Mouse (Mus musculus): ENCODE data around the gene Akap13. TPM values are rescaled to one million over a fixed set of nuclear protein-coding genes. Genes with fewer than 3 reads are reported as not detected.
A peak's percentile ranks its signal among the peaks of the same experiment; 100 is the strongest.

Akap13 gene
- polyA plus RNA-seq, 1 experiment from 2014 or later, result 52.9 TPM

GRCm38 (mm10) chr7:75549856-75550255, 94.5 kb downstream of the Akap13 start:
- TF ChIP-seq EP300 (IDR thresholded peaks at IDR 0.05) (no peak), CTCF (IDR thresholded peaks at IDR 0.05) (no peak)
- no peaks in the 10 kb centered on the region for H3K27me3 ChIP-seq (replicated peaks; ENCODE audit: insufficient read depth, low read length)

GRCm38 (mm10) chr7:75550791-75551336, 95.5 kb downstream of the Akap13 start:
- no peaks in the 10 kb centered on the region for H3K27me3 ChIP-seq (replicated peaks; ENCODE audit: insufficient read depth, low read length)
- H3K4me3 ChIP-seq (ENCODE audit: low read depth, low read length), result no peak overlapping the region
- peak overlapping the region; percentile 45 for H3K27ac ChIP-seq (ENCODE audit: low read length)
- H3K4me1 ChIP-seq (ENCODE audit: insufficient read depth, low read depth, low read length), result peaks cover 25% of the 10 kb centered on the region
- TF ChIP-seq CTCF (IDR thresholded peaks at IDR 0.05), result no peak
- no peak for TF ChIP-seq EP300 (IDR thresholded peaks at IDR 0.05)
- no peaks in the 10 kb centered on the region for H3K36me3 ChIP-seq (ENCODE audit: insufficient read depth, low read length)
- no peak overlapping the region for H3K4me2 ChIP-seq (replicated peaks; ENCODE audit: low read depth, low read length)
- 81% methylated on average over 6 of the region's 6 CpGs for WGBS
- no peak for DNase-seq (ENCODE audit: low spot score)
- no peaks in the 10 kb centered on the region for H3K9me3 ChIP-seq (ENCODE audit: low read length)
- no peak overlapping the region for H3K9ac ChIP-seq (replicated peaks; ENCODE audit: low read depth)
- ATAC-seq, result no peak

More at GRCm38 (mm10) chr7:75549856-75550255, 94.5 kb downstream of the Akap13 start:
- no peak for ATAC-seq
- H3K4me2 ChIP-seq (replicated peaks; ENCODE audit: low read depth, low read length), result no peak overlapping the region
- peak; percentile 45 for DNase-seq (ENCODE audit: low spot score)
- H3K9me3 ChIP-seq (ENCODE audit: low read length), result no peaks in the 10 kb centered on the region
- WGBS, result 70% methylated on average over 3 of the region's 3 CpGs
- H3K9ac ChIP-seq (replicated peaks; ENCODE audit: low read depth), result no peak overlapping the region
- no peak overlapping the region for H3K27ac ChIP-seq (ENCODE audit: low read length)
- H3K4me1 ChIP-seq (ENCODE audit: insufficient read depth, low read depth, low read length), result peaks cover 15% of the 10 kb centered on the region
- H3K36me3 ChIP-seq (ENCODE audit: insufficient read depth, low read length), result no peaks in the 10 kb centered on the region
- no peak overlapping the region for H3K4me3 ChIP-seq (ENCODE audit: low read depth, low read length)

GRCm38 (mm10) chr7:75553002-75553666, 97.8 kb downstream of the Akap13 start:
- Histone ChIP-seq H3K9ac (replicated peaks; ENCODE audit: low read depth) (no peak overlapping the region), H3K9me3 (ENCODE audit: low read length) (no peaks in the 10 kb centered on the region), H3K36me3 (ENCODE audit: insufficient read depth, low read length) (no peaks in the 10 kb centered on the region), H3K27me3 (replicated peaks; ENCODE audit: insufficient read depth, low read length) (no peaks in the 10 kb centered on the region), H3K4me3 (ENCODE audit: low read depth, low read length) (no peak overlapping the region), H3K4me2 (replicated peaks; ENCODE audit: low read depth, low read length) (peak overlapping the region; percentile 29; the same call in 1 of the 2 replicates), H3K4me1 (ENCODE audit: insufficient read depth, low read depth, low read length) (peaks cover 32% of the 10 kb centered on the region), H3K27ac (ENCODE audit: low read length) (peak overlapping the region; percentile 77)
- 40% methylated on average over 8 of the region's 8 CpGs for WGBS
- TF ChIP-seq EP300 (IDR thresholded peaks at IDR 0.05), result peak; percentile 91
- TF ChIP-seq CTCF (IDR thresholded peaks at IDR 0.05), result no peak
- ATAC-seq (peak; percentile 87), DNase-seq (ENCODE audit: low spot score) (peak; percentile 71)

DNA sequence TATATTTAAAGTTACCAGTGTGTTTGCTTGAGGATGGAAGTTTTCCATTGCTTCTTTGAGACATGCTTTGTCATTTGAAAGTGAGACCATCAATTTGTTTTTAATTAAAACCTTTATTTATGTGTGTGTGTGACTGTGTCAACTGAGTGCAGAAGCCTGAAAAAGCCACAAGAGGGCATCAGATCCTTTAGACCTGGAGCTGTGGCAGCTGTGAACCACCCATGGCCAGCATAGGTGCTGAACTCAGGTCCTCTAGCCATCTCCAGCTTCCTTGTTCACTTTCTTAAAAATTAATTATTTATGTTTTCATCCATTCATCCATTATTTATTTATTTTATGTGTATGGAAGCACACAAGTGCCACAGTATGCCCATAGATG, 98.3 kb downstream of the Akap13 start:
- peak; percentile 60 for ATAC-seq
- H3K4me3 ChIP-seq (ENCODE audit: low read depth, low read length), result no peak overlapping the region
- DNase-seq (ENCODE audit: low spot score), result peak; percentile 65
- no peak overlapping the region for H3K9ac ChIP-seq (replicated peaks; ENCODE audit: low read depth)
- no peaks in the 10 kb centered on the region for H3K27me3 ChIP-seq (replicated peaks; ENCODE audit: insufficient read depth, low read length)
- peak overlapping the region; percentile 77 for H3K27ac ChIP-seq (ENCODE audit: low read length)
- no peak overlapping the region for H3K4me2 ChIP-seq (replicated peaks; ENCODE audit: low read depth, low read length)
- H3K9me3 ChIP-seq (ENCODE audit: low read length), result no peaks in the 10 kb centered on the region
- H3K36me3 ChIP-seq (ENCODE audit: insufficient read depth, low read length), result no peaks in the 10 kb centered on the region
- TF ChIP-seq CTCF (IDR thresholded peaks at IDR 0.05), result peak; percentile 69
- no peak for TF ChIP-seq EP300 (IDR thresholded peaks at IDR 0.05)
- H3K4me1 ChIP-seq (ENCODE audit: insufficient read depth, low read depth, low read length), result peaks cover 37% of the 10 kb centered on the region

DNA sequence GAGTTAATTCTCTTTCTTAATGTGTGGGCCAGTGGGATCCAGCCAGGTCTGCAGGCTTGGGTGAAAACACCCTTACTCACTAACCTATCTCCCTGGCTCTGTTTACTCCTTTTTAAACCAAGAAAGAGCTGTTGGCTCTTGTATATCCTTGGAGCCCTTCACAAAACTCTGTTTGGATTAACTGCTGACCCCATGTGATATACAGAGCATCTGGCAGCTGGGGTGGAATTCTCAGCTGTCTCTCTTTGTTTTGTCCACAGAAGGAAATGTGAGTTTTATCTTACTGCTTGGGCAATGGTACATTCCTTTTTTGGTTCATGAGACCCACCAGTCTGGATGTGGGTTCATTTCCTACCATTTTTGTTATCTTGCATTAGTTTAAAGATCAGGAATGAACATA, 98.7 kb downstream of the Akap13 start:
- H3K27ac ChIP-seq (ENCODE audit: low read length), result peak overlapping the region; percentile 77
- H3K27me3 ChIP-seq (replicated peaks; ENCODE audit: insufficient read depth, low read length), result no peaks in the 10 kb centered on the region
- H3K4me1 ChIP-seq (ENCODE audit: insufficient read depth, low read depth, low read length), result peaks cover 38% of the 10 kb centered on the region
- H3K9ac ChIP-seq (replicated peaks; ENCODE audit: low read depth), result no peak overlapping the region
- no peaks in the 10 kb centered on the region for H3K36me3 ChIP-seq (ENCODE audit: insufficient read depth, low read length)
- no peak overlapping the region for H3K4me3 ChIP-seq (ENCODE audit: low read depth, low read length)
- H3K9me3 ChIP-seq (ENCODE audit: low read length), result no peaks in the 10 kb centered on the region
- no peak overlapping the region for H3K4me2 ChIP-seq (replicated peaks; ENCODE audit: low read depth, low read length)
- TF ChIP-seq EP300 (IDR thresholded peaks at IDR 0.05) (peak; percentile 43; the same call in 1 of the 2 replicates), CTCF (IDR thresholded peaks at IDR 0.05) (no peak)
- DNase-seq (ENCODE audit: low spot score) (peak; percentile 79), ATAC-seq (peak; percentile 53)

DNA sequence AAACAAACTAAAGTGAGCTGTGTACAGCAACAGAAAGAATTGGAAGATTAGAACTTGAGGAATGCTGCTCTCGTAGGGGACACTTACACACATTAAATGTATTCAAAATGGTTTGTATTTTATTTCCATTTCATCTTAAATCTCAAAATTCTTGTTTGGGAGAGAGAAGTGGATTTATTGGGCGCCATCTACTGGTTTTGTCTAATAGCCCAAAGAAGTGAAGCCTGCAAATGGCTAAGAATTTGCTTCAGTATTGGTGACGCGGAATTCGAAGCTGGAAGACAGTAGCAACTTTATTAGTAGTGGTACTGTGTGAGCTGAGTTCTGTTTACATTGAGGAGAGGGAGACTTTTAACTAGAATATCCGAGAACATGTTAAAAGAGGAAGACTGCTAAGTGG, 100.6 kb downstream of the Akap13 start:
- H3K9ac ChIP-seq (replicated peaks; ENCODE audit: low read depth), result no peak overlapping the region
- no peak for ATAC-seq
- no peaks in the 10 kb centered on the region for H3K27me3 ChIP-seq (replicated peaks; ENCODE audit: insufficient read depth, low read length)
- H3K9me3 ChIP-seq (ENCODE audit: low read length), result no peaks in the 10 kb centered on the region
- TF ChIP-seq CTCF (IDR thresholded peaks at IDR 0.05) (peak; percentile 61), EP300 (IDR thresholded peaks at IDR 0.05) (no peak)
- WGBS, result 30% methylated on average over 6 of the region's 6 CpGs
- DNase-seq (ENCODE audit: low spot score), result peak; percentile 50
- H3K4me1 ChIP-seq (ENCODE audit: insufficient read depth, low read depth, low read length), result peaks cover 39% of the 10 kb centered on the region
- 0 out of 2 replicates have a peak overlapping the region, but pooled peaks have one; percentile 57 for H3K27ac ChIP-seq (ENCODE audit: low read length)
- no peak overlapping the region for H3K4me2 ChIP-seq (replicated peaks; ENCODE audit: low read depth, low read length)
- H3K4me3 ChIP-seq (ENCODE audit: low read depth, low read length), result no peak overlapping the region
- H3K36me3 ChIP-seq (ENCODE audit: insufficient read depth, low read length), result no peaks in the 10 kb centered on the region

Data from lung, postnatal 0 days (tissue).